Mouse (Mus musculus): ENCODE results near the gene Bnipl. TPM values are rescaled to one million over a fixed set of nuclear protein-coding genes. Genes with fewer than 3 reads are reported as not detected.

Gene Bnipl
- polyA plus RNA-seq, 1 experiment from 2014 or later: 0.20 TPM

Other genes with a start within 250 kb of the Bnipl start
- 24.1 and 29.7 TPM in 2 replicates for gene Zfp687, start 235.7 kb downstream of the Bnipl start, polyA plus RNA-seq (2014; fragmentation: Nextera tagmentation; extraction: Ambion mirVana)
- gene Psmd4, start 208.6 kb downstream of the Bnipl start, polyA plus RNA-seq (2014; fragmentation: Nextera tagmentation; extraction: Ambion mirVana): 300 and 316 TPM in 2 replicates
- gene Pip5k1a, start 144.3 kb downstream of the Bnipl start, polyA plus RNA-seq (2014; fragmentation: Nextera tagmentation; extraction: Ambion mirVana): 13.2 and 15.1 TPM in 2 replicates
- 221 and 238 TPM in 2 replicates for gene Vps72, start 140.2 kb downstream of the Bnipl start, polyA plus RNA-seq (2014; fragmentation: Nextera tagmentation; extraction: Ambion mirVana)
- 0.97 TPM in 1 of 2 replicates, not detected in the other for gene Tmod4, start 126.7 kb downstream of the Bnipl start, polyA plus RNA-seq (2014; fragmentation: Nextera tagmentation; extraction: Ambion mirVana)
- gene Scnm1, start 117.2 kb downstream of the Bnipl start, polyA plus RNA-seq (2014; fragmentation: Nextera tagmentation; extraction: Ambion mirVana): 84.9 and 86.3 TPM in 2 replicates
- 16.1 and 17.4 TPM in 2 replicates for gene Lysmd1, start 117.1 kb downstream of the Bnipl start, polyA plus RNA-seq (2014; fragmentation: Nextera tagmentation; extraction: Ambion mirVana)
- gene Tnfaip8l2, start 108.8 kb downstream of the Bnipl start, polyA plus RNA-seq (2014; fragmentation: Nextera tagmentation; extraction: Ambion mirVana): 2.2 and 2.9 TPM in 2 replicates
- gene Sema6c, start 90.7 kb downstream of the Bnipl start, polyA plus RNA-seq (2014; fragmentation: Nextera tagmentation; extraction: Ambion mirVana): 14.1 and 17.8 TPM in 2 replicates
- 6.0 and 6.9 TPM in 2 replicates for gene Gabpb2, start 33.3 kb downstream of the Bnipl start, polyA plus RNA-seq (2014; fragmentation: Nextera tagmentation; extraction: Ambion mirVana)
- gene Cdc42se1, start 22.5 kb downstream of the Bnipl start, polyA plus RNA-seq (2014; fragmentation: Nextera tagmentation; extraction: Ambion mirVana): 105 and 106 TPM in 2 replicates
- gene Mllt11, start 19.0 kb downstream of the Bnipl start, polyA plus RNA-seq (2014; fragmentation: Nextera tagmentation; extraction: Ambion mirVana): 124 and 144 TPM in 2 replicates
- gene Gm128, start 9.6 kb downstream of the Bnipl start, polyA plus RNA-seq (2014; fragmentation: Nextera tagmentation; extraction: Ambion mirVana): 0.18 and 0.48 TPM in 2 replicates
- 38.8 and 43.3 TPM in 2 replicates for gene Mindy1, start 30.2 kb upstream of the Bnipl start, polyA plus RNA-seq (2014; fragmentation: Nextera tagmentation; extraction: Ambion mirVana)
- gene Prune1, start 30.9 kb upstream of the Bnipl start, polyA plus RNA-seq (2014; fragmentation: Nextera tagmentation; extraction: Ambion mirVana): 28.0 and 29.7 TPM in 2 replicates
- gene Anxa9, start 56.0 kb upstream of the Bnipl start, polyA plus RNA-seq (2014; fragmentation: Nextera tagmentation; extraction: Ambion mirVana): 0.87 and 1.3 TPM in 2 replicates
- gene Cers2, start 63.6 kb upstream of the Bnipl start, polyA plus RNA-seq (2014; fragmentation: Nextera tagmentation; extraction: Ambion mirVana): 94.1 and 97.1 TPM in 2 replicates
- 60.9 and 69.3 TPM in 2 replicates for gene Setdb1, start 106.0 kb upstream of the Bnipl start, polyA plus RNA-seq (2014; fragmentation: Nextera tagmentation; extraction: Ambion mirVana)
- not detected in 2 replicates for gene 4930558C23Rik, start 151.6 kb upstream of the Bnipl start, polyA plus RNA-seq (2014; fragmentation: Nextera tagmentation; extraction: Ambion mirVana)
- gene Arnt, start 183.2 kb upstream of the Bnipl start, polyA plus RNA-seq (2014; fragmentation: Nextera tagmentation; extraction: Ambion mirVana): 26.2 and 27.0 TPM in 2 replicates
- 6.7 and 8.0 TPM in 2 replicates for gene Ctsk, start 248.1 kb upstream of the Bnipl start, polyA plus RNA-seq (2014; fragmentation: Nextera tagmentation; extraction: Ambion mirVana)